15 mouse cellular contexts compared by ENCODE assay signal in genomic region chr13:16283336-16283735, GRCm38 (mm10).
"Had no signal": no experiment of that assay in that cellular context is flagged by ENCODE, and none has a peak within 500 bp of the region (broad histone marks: within the 10 kb centered on the region; RNA-seq: fewer than 3 reads in every experiment).

No protein-coding gene starts in this region.

- H3K9me3 ChIP-seq: kidney, embryonic 15.5 days; limb, embryonic 12.5 days; liver, embryonic 13.5 days; midbrain, embryonic 15.5 days; neural tube, embryonic 12.5 days had no signal

- H3K4me1 ChIP-seq: kidney, embryonic 15.5 days; midbrain, embryonic 15.5 days; neural tube, embryonic 12.5 days had no signal

- H3K36me3 ChIP-seq: kidney, embryonic 15.5 days; limb, embryonic 12.5 days; liver, embryonic 13.5 days; midbrain, embryonic 15.5 days; neural tube, embryonic 12.5 days had no signal

- DNase-seq: kidney, adult 2 months; kidney, postnatal 14 days; liver; liver, embryonic 13.5 days; liver, postnatal 0 days; retina, postnatal 1 day; right cerebral cortex, postnatal 4 days; spleen, adult 18-20 months; thymus, adult 18-20 months; thymus, postnatal 14 days had no signal

- H3K27ac ChIP-seq: kidney, embryonic 15.5 days; limb, embryonic 12.5 days; liver, embryonic 13.5 days; midbrain, embryonic 15.5 days; neural tube, embryonic 12.5 days had no signal

- H3K4me3 ChIP-seq: kidney, embryonic 15.5 days; limb, embryonic 12.5 days; liver, embryonic 13.5 days; midbrain, embryonic 15.5 days; neural tube, embryonic 12.5 days had no signal

- H3K4me2 ChIP-seq: kidney, embryonic 15.5 days; limb, embryonic 12.5 days; liver, embryonic 13.5 days; midbrain, embryonic 11.5 days; midbrain, embryonic 15.5 days; neural tube, embryonic 12.5 days had no signal

- H3K9ac ChIP-seq: kidney, embryonic 15.5 days; limb, embryonic 12.5 days; liver, embryonic 13.5 days; liver, postnatal 0 days; midbrain, embryonic 15.5 days; neural tube, embryonic 12.5 days had no signal

- H3K27me3 ChIP-seq: kidney, embryonic 15.5 days; limb, embryonic 12.5 days; liver, embryonic 13.5 days; midbrain, embryonic 15.5 days; neural tube, embryonic 12.5 days had no signal

- ATAC-seq: liver, postnatal 0 days; midbrain, embryonic 15.5 days had no signal
